Mouse (Mus musculus): Measurements from ENCODE around the gene Dapk1.

- no peak for TF ChIP-seq TAL1 (IDR thresholded peaks at IDR 0.05; ENCODE audit: low read length)
- TF ChIP-seq GATA1 (IDR thresholded peaks at IDR 0.05; ENCODE audit: low read length): no peak
Observed at GRCm38 (mm10) chr13:60569549-60569941, 32.2 kb upstream of the Dapk1 start.

All from erythroblast, embryonic 14.5 days (primary cell).